Mouse (Mus musculus): ENCODE measurements around the gene Ltf.

DNA sequence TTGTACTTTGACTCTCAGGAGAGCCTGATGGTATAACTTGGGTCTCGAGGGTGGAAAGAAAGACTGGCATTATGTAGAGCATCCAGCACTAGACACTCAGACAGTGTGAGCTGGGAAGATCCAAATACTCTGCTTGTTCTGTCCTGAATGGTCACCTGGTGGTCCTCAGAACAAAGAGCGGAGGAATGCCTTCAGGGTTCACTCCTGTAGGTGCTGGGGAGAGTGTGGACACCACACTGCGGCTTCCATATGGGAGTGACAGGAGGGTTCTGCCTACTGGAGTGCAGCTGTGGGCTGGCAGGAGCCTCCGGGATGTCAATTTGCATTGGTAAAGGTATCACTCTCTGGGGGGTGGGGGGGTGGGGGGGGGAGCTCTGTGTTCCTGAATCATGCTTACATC lies 36.7 kb upstream of the Ltf start:
- no peak for TF ChIP-seq CTCF (IDR thresholded peaks at IDR 0.05; ENCODE audit: insufficient read depth, low read length)
- TF ChIP-seq POLR2A (IDR thresholded peaks at IDR 0.05; ENCODE audit: borderline replicate concordance, extremely low read depth, low read depth, low read length), result no peak

Measured in lung, adult 2 months (tissue).